Mouse (Mus musculus) midbrain, embryonic 11.5 days (tissue): ENCODE results near the gene Olfr419. TPM values are rescaled to one million over a fixed set of nuclear protein-coding genes. Genes with fewer than 3 reads are reported as not detected.

Source experiments
- ATAC-seq: fragments of 200-750 bp; cut with Nextera tagmentation; 2 replicates; pipeline ENCODE4 v1.8.0; 2017; ENCODE audit warnings: moderate TSS enrichment, moderate library complexity; ENCODE audit not compliant: low FRiP score
- DNase-seq: peaks from one replicate; pipeline ENCODE4 v3.0.0; 2015; ENCODE audit warnings: low spot score; ENCODE audit errors: missing footprints
- H3K27ac ChIP-seq: fragments of 300-500 bp; sonication (generic); 2 replicates; pipeline ENCODE4 v1.5.1; 2014; ENCODE audit warnings: low read depth, low read length
- H3K27me3 ChIP-seq: fragments of 300-500 bp; sonication (generic); 2 replicates; pipeline ENCODE4 v1.6.1; 2014; ENCODE audit warnings: mild to moderate bottlenecking, low read length, moderate library complexity, mixed read lengths; ENCODE audit not compliant: control insufficient read depth, insufficient read depth
- H3K36me3 ChIP-seq: fragments of 300-500 bp; sonication (generic); 2 replicates; pipeline ENCODE4 v1.6.1; 2014; ENCODE audit warnings: mild to moderate bottlenecking, low read length, moderate library complexity, mixed read lengths; ENCODE audit not compliant: control insufficient read depth, insufficient read depth
- H3K4me1 ChIP-seq: fragments of 300-500 bp; sonication (generic); 2 replicates; pipeline ENCODE4 v1.6.1; 2014; ENCODE audit warnings: low read length; ENCODE audit not compliant: control insufficient read depth, insufficient read depth
- H3K4me2 ChIP-seq: fragments of 300-500 bp; sonication (generic); 2 replicates; pipeline ENCODE4 v1.6.1; 2014; ENCODE audit warnings: mild to moderate bottlenecking, moderate library complexity
- H3K4me3 ChIP-seq: fragments of 300-500 bp; sonication (generic); 2 replicates; pipeline ENCODE4 v1.5.1; 2014; ENCODE audit warnings: low read depth, low read length
- H3K9ac ChIP-seq: fragments of 300-500 bp; sonication (generic); 2 replicates; pipeline ENCODE4 v1.6.1; 2014; ENCODE audit warnings: low read length
- H3K9me3 ChIP-seq: fragments of 300-500 bp; sonication (generic); 2 replicates; pipeline ENCODE4 v1.6.1; 2016; ENCODE audit warnings: low read length; ENCODE audit not compliant: control insufficient read depth
- WGBS: fragments of 180-500 bp; shearing (Covaris S2); extraction: QIAGEN DNeasy Blood & Tissue Kit; methylation state at CpG from one replicate; pipeline ENCODE4 v1.1.7; 2014; 5-methylcytosine and 5-hydroxymethylcytosine counted together
- polyA plus RNA-seq: library from polyadenylated mRNA; unstranded; fragments of >200 nt; fragmentation: Nextera tagmentation; extraction: Ambion mirVana; gene quantifications from 2 replicates; pipeline ENCODE4 v1.2.1, GENCODE M21; 2014

The Olfr419 gene
- polyA plus RNA-seq, 1 experiment from 2014 or later, result not detected

DNA sequence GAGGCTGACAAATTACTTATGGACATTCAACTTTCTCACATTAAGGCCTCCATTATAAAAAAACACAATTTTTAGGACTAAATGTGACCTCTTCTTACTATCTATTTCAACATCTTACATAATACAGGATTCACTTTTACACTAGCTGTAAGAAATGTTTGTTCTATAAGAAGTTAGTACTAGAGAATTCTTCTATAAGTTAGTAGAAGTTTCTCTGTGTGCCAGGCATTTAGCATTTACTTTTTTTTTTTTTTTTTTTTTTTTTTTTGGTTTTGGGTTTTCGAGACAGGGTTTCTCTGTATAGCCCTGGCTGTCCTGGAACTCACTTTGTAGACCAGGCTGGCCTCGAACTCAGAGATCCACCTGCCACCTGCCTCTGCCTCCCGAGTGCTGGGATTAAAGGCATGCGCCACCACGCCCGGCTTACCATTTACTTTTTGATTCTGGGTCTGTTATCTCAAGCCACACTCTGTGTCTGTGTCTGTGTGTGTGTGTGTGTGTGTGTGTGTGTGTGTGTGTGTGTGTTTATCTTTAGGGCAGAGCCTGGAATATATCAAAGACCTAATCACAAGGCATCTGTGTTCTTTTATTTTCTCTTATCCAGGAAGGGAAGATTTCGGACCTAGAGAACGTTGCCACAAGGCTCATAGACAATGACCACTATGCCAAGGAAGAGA, 35.2 kb downstream of the Olfr419 start:
- Histone ChIP-seq H3K4me2 (no peak overlapping the region), H3K4me1 (no peaks in the 10 kb centered on the region), H3K9me3 (no peaks in the 10 kb centered on the region), H3K9ac (no peak overlapping the region), H3K27ac (no peak overlapping the region), H3K36me3 (no peaks in the 10 kb centered on the region), H3K27me3 (no peaks in the 10 kb centered on the region), H3K4me3 (no peak overlapping the region)
- ATAC-seq, result no peak
- WGBS, result 94% methylated on average over 7 of the region's 8 CpGs
- no peak for DNase-seq

GRCm38 (mm10) chr1:174215270-174216038, 36.4 kb downstream of the Olfr419 start:
- no peak for ATAC-seq

GRCm38 (mm10) chr1:174212286-174212685, 39.6 kb downstream of the Olfr419 start:
- Histone ChIP-seq H3K9me3 (no peaks in the 10 kb centered on the region), H3K4me2 (no peak overlapping the region), H3K36me3 (no peaks in the 10 kb centered on the region), H3K27me3 (no peaks in the 10 kb centered on the region), H3K4me1 (no peaks in the 10 kb centered on the region), H3K4me3 (no peak overlapping the region), H3K9ac (no peak overlapping the region), H3K27ac (no peak overlapping the region)
- 78% methylated on average over 5 of the region's 5 CpGs for WGBS
- ATAC-seq, result no peak
- DNase-seq, result no peak

More at GRCm38 (mm10) chr1:174215270-174216038, 36.4 kb downstream of the Olfr419 start:
- Histone ChIP-seq H3K27ac (no peak overlapping the region), H3K36me3 (no peaks in the 10 kb centered on the region), H3K9ac (no peak overlapping the region), H3K27me3 (no peaks in the 10 kb centered on the region), H3K9me3 (no peaks in the 10 kb centered on the region), H3K4me2 (no peak overlapping the region), H3K4me3 (no peak overlapping the region), H3K4me1 (no peaks in the 10 kb centered on the region)
- DNase-seq, result no peak
- 87% methylated on average over 8 of the region's 8 CpGs for WGBS

DNA sequence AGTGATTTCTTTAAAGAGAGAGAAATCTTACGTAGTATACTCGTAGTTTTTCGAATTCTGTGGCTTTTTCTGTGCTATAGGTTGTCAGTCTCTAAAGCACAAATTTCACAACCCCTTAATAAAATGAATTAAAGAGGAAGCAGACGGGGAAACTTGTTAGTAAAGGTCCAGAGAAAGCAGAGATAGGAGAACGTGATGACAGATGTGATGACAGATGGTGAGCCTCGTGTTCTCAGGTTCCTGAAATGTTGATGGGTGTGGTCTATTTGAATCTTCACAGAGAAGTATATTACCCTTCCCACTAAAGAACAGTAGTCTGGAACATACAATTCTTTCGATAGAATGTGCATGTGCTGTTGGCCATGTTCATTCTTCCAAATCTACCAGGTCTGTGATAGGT, 47.2 kb downstream of the Olfr419 start:
- Histone ChIP-seq H3K9me3 (no peaks in the 10 kb centered on the region), H3K4me1 (no peaks in the 10 kb centered on the region), H3K9ac (no peak overlapping the region), H3K4me3 (no peak overlapping the region), H3K36me3 (no peaks in the 10 kb centered on the region), H3K27ac (no peak overlapping the region), H3K4me2 (no peak overlapping the region), H3K27me3 (no peaks in the 10 kb centered on the region)
- DNase-seq (no peak), ATAC-seq (no peak)
- WGBS, result 86% methylated on average over 7 of the region's 7 CpGs

Other genes starting within 250 kb of the Olfr419 start
- gene Ifi205, start 220.3 kb downstream of the Olfr419 start, polyA plus RNA-seq, result not detected in 2 replicates
- not detected in 2 replicates for gene Olfr433, start 211.4 kb downstream of the Olfr419 start, polyA plus RNA-seq
- gene Olfr432, start 202.9 kb downstream of the Olfr419 start, polyA plus RNA-seq, result not detected in 2 replicates
- gene Olfr430, start 185.5 kb downstream of the Olfr419 start, polyA plus RNA-seq, result not detected in 2 replicates
- not detected in 2 replicates for gene Olfr429, start 167.7 kb downstream of the Olfr419 start, polyA plus RNA-seq
- gene Olfr427, start 155.2 kb downstream of the Olfr419 start, polyA plus RNA-seq, result not detected in 2 replicates
- gene Olfr231, start 130.9 kb downstream of the Olfr419 start, polyA plus RNA-seq, result not detected in 2 replicates
- gene Olfr424, start 120.5 kb downstream of the Olfr419 start, polyA plus RNA-seq, result not detected in 2 replicates
- gene Olfr420, start 96.4 kb downstream of the Olfr419 start, polyA plus RNA-seq, result not detected in 2 replicates
- gene Spta1, start 79.3 kb downstream of the Olfr419 start, polyA plus RNA-seq, result 2.1 TPM in 2 replicates
- not detected in 2 replicates for gene Mptx1, start 78.5 kb upstream of the Olfr419 start, polyA plus RNA-seq
- not detected in 2 replicates for gene Olfr417, start 113.1 kb upstream of the Olfr419 start, polyA plus RNA-seq
- not detected in 2 replicates for gene Olfr248, start 139.0 kb upstream of the Olfr419 start, polyA plus RNA-seq
- gene Olfr414, start 172.0 kb upstream of the Olfr419 start, polyA plus RNA-seq, result not detected in 2 replicates
- not detected in 2 replicates for gene Olfr220, start 190.0 kb upstream of the Olfr419 start, polyA plus RNA-seq
- gene Fmn2, start 249.8 kb upstream of the Olfr419 start, polyA plus RNA-seq, result 8.2 and 9.0 TPM in 2 replicates